Mouse (Mus musculus): ENCODE measurements around the gene Rbm15b.

Gene Rbm15b

GRCm38 (mm10) chr9:106884306-106884705, 2.9 kb downstream of the Rbm15b start:
- no peak for DNase-seq

GRCm38 (mm10) chr9:106883085-106883484, 4.1 kb downstream of the Rbm15b start:
- no peak for DNase-seq

DNA sequence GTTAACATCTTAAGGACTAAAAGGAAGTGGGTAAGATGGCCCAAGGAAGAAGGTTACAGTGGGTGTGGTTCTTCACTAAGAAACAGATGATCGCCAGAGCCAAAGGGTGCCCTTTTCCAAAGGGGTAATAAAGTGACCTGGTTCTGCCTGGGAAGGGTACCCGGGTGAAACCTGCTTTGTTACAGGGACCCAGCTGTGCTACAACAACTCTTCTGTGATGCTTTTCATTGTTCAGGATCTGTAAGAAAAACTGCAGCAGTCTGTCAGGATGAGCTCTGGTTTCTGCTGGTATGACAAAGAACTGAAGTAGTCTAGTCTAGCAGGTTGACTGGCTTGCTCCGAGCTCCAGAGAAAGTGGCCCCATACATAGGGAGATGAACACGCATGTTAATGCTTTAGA, 5.1 kb downstream of the Rbm15b start:
- no peak for DNase-seq

DNA sequence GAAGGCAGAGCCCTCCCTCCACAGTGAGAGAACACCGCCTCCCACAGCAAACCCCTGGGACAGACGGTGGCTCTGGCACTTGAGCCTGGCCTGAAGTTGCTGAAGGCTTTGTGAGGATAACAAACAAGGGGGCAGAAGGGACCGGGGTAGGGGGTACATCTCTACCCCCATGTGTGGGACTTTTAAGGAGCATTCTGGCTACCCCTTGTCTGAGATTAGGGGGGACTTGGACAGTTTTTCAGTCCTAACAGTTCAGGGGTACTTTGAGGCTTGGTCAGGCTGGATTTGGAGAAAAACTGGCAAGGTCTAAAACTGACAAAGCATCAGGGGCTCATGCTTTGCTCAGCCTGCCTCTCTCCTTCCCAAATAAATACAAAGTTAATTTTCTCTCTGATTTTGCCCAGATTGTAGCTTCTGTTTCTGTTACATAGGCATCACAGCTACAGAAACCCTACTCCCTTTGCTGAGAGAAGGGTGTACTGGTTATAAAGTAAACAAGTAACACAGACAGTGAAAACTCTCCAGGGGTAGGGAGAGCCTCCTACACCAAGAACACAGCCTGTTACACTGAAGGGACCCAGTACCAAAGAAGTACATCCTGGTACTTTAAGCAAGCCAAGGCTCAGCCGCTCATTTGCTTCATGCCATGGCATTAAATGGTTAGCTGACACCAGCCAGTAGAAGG, 6.0 kb downstream of the Rbm15b start:
- DNase-seq: no peak

GRCm38 (mm10) chr9:106879471-106879870, 7.8 kb downstream of the Rbm15b start:
- no peak for DNase-seq

DNA sequence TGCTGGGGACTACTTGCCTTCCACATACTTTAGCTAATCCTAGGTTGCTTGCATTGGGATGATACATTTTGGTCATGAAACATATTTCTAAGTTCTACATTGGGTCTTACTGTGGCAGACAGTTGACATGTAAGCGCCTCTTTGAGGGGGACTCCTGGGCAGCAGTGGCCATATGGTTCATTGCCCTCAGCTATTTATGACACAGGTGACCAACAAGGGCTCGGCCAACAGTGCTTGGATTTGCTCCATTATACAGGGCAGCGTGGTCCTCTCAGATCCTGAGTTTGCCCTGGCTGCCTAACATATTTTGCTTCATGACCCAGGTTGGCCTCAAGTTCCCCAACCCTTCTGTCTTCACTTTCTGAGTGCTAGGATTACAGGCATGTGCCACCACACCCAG, 10.6 kb downstream of the Rbm15b start:
- DNase-seq: no peak

- DNase-seq: no peak
These were observed 13.0 kb downstream of the Rbm15b start for GRCm38 (mm10) chr9:106874216-106874615.

- DNase-seq: no peak
These were observed 29.2 kb downstream of the Rbm15b start for GRCm38 (mm10) chr9:106858036-106858435.

- DNase-seq: no peak
These were observed 30.6 kb downstream of the Rbm15b start for GRCm38 (mm10) chr9:106856664-106857063.

DNA sequence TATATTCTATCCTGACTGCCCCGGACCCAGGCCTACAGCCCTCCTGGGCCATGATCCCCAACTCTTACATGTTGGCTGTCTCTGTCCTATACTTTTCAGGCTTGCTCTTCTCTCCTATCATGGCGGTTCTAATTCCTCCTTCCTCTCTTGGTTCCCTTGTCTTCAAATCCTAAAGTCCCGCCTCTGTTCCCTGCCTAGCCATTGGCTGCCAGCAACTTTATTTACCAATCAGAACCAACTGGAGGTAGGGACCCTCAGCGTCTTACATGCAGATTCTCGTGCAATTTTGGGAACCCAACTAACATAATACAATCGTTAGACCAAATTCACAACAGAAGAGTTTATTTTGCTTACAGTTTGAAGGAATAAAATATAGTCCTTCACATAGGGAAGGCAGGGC, 44.4 kb downstream of the Rbm15b start:
- DNase-seq: no peak

DNA sequence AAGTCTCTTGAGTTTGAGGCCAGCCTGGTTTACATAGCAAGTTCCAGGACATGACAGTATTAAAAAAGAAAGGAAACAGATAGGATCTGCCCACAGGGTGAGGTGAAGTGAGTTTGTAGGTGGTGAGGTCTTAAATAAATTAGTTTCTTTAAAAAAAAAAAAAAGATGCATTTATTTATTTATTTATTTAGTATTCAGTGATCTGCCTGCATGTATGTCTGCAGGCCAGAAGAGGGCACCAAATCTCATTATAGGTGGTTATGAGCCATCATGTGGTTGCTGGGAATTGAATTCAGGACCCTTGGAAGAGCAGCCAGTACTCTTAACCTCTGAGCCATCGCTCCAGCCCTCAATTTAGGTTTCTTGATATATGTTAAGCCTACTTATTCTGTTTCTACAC, 46.7 kb downstream of the Rbm15b start:
- DNase-seq: no peak
